Mouse (Mus musculus) adrenal gland, postnatal 25 days (tissue): ENCODE measurements around the gene Nfatc4. TPM values are rescaled to one million over a fixed set of nuclear protein-coding genes. Genes with fewer than 3 reads are reported as not detected.

Experiments used
- DNase-seq: peaks from one replicate; pipeline ENCODE4 v3.0.0; 2021; ENCODE audit warnings: mixed read lengths
- long read RNA-seq: library from polyadenylated mRNA; stranded (forward); transcript quantifications from one replicate; pipeline ENCODE4 v2.0.0, GENCODE M21; 2021
- total RNA-seq: library from RNA; stranded (reverse); gene quantifications from 2 replicates; pipeline ENCODE4 v1.2.3, GENCODE M21; 2021

The Nfatc4 gene
- total RNA-seq = 19.9 and 30.5 TPM in 2 replicates
- long read RNA-seq, partial matches to known transcripts = 6 of 13 reads
- long read RNA-seq, other reads (novel, unspliced or antisense) = 6 of 13 reads

DNA sequence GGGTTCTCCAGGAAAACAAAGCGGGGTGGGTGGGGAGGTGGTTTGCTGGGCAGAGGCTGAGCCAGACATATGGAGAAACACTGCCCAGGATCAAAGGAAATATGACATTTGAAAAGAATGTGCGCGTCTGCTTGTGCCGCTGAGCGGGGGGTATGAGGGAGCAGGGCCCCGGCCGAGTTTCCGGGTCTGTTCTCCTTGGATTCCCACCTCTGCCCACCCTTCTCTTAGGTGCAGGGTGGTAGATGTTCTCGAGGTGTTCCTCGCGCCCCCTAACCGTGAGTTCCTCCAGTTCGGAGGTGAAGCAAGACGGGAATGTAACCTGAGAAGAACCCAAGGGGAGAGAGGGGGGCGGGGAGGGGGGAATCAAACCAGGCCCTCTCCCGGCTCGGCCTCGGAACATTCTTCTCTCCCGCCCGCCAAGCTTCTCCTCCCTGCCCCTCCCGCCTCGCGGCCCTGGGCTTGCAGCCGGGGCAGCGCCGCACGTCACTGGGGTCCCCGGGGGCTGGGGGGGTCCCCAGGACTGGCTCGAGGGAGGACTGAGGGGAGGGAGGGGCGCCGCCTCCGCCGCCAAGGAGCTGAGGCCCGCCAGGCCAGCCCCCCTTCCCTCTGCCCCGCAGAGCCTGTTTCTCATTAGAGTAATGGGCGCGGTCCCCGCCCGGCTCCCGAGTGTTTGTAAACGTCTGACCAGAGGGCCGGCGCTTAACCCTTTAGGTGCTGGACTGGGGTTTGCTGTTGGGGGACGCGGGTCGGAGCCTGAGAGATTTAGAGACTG lies at the start of gene Nfatc4:
Gene Nfatc4, plus strand, starts transcription at position 154 of the 772 bp plus-strand sequence.
- DNase-seq = peak; percentile 72

DNA sequence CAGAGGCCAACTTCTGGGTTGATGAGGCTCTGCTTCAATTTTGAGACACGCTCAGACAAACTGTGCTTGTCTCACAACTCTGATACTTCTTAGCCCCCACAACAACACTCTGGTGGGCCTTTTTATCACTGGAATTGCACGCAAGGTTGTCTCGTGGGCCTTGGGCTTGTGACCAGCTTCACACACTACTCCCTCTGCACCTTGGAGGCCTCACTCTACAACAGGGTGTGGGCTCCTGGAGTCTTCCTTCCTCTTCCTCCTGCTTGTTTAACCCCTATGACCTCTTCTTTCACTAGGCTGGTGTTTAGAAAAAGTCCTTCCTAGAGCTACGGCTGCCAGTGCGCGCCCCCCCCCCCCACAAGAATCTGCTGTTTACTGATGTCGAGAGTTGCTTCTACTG lies 46.2 kb upstream of the Nfatc4 start:
- no peak for DNase-seq

DNA sequence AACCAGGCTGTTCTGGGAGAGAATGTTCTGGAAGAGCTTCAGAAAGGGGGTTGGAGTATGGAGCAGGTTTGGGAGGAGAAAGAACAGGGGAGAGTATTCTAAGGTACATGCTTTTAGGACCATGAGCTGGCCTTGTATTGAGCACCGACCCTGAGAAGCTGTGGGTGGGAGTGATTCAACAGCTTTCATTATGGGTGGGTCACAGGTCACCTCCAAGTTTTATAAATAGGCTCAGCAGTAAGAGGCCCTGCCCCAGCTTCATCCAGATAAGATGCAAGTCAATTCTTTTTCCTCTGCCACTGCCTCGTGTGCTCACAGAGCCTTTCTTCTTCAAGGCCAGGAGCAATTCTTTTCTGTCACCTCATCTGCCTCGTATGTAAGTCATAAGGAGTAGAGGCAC lies 45.8 kb upstream of the Nfatc4 start:
- no peak for DNase-seq

DNA sequence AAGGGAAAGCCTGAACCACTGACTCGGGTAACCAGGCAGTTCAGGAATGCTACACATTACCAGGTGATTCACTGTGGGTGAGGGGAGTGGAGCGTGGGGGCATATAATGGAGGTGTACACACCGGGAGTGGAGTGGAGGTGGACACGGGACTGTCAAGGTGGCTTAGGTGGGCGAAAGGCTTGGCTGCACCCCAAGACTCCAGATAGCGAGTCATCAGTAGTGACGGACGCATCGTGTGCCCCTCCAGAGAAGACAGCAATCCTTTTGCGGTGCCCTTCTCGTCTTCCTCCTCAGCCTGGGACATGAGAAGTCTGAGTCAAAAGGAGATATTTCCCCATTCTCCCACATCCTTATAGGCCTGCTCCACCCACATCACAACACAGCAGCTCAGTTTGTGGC lies 45.1 kb upstream of the Nfatc4 start:
- DNase-seq = no peak

DNA sequence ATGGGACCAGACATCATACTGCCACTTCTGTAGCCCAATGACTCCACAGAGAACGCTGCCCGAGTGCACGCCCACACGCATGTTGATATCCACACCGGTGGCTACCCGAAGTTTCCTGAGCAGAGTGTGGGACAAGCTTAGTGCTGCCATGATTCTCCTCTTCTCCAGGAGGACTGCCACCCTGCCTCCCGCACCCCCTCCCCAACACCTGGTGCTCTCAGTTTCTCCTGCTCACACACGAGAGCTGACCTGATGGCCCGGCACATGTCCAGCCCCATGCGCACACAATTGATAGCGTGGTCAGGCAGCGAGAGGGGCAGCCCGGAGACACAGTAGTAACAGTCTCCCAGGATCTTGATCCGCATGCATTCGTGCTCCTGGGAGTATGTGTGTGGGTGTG lies 44.3 kb upstream of the Nfatc4 start:
- DNase-seq = no peak

DNA sequence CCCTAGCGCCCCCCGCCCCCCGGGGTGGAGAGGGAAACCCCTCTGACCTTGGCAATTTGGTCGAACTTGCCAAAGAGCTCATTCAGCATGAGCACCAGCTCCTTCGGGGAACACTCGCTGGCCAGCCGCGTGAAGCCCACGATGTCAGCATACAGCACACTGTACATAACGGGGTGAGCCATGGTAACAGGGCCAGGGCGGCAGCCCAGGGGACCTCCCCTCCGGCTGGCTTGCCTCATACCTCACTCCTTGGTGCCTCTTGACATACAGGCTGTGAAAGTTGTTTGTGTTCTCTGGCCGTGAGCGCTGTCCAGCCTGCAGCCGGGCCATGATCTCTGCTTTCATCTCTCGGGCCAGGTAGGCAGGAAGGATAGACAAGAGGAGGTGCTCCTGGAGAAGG lies 43.3 kb upstream of the Nfatc4 start:
- DNase-seq = no peak

DNA sequence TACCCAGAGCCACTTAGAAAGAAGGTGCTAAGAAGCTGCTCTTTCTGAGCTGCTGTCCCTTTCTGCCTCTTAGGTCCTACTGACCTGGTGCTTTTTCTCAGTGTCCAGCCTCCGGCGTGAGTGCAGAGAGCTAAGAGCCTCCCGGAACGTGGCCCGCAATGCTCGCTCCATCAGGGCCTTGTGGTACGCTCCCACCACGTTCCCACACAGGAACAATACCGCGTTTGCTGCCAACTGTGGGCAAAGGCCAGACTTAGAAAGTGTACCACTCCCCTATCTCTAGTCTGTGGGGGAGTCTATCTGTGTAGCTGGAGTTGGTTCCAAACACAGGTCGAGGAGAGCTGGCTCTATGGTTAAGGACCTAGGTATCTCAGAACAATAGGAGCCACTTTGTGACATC lies 42.2 kb upstream of the Nfatc4 start:
- DNase-seq = no peak

DNA sequence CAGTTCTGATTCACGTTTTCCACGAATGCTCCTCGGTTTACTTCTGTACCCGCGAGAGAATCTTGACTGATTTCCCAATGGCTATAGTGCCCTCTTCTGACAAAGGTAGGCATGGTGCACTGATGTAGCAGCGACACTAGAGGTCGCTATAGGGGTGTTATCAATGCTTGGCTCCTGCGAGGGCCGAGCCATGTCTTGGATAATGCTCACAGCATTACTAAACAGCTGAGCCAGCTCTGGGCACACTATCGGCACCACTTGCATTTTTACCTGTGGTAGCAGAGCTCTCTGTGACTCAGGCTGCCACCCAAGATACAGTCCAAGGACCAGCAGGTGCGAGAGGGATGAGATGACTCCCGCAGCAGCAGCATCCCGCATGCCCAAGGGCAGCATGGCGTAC lies 41.6 kb upstream of the Nfatc4 start:
- peak; percentile 55 for DNase-seq

DNA sequence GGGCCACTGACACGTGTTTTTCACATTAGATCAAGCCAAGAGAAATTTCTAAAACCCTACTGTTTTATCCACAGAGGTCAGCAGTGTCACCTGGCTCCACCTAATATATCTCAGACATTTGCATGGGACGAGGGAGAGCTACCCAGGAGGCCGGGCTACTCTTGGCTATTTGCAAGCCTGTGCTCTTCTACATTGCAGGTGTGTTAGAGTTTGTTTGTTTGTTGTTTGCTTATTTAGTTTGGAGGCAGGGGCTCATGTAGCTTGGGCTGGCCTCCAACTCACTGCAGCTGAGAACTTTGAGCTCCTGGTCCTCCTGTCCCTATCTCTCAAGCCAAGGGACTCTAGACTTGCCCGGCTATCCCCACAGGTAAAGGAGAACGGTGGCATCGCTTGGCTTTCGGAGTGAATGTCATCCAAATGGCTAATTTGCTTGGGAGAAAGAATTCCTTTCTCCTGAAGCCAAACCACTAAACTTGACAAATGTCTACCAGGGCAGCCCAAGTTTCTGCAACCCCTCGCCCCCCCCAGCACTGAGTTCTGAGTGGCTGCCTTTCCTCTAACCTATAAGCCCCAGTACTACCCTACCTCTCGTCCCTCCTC lies 40.5 kb upstream of the Nfatc4 start:
- DNase-seq = no peak

DNA sequence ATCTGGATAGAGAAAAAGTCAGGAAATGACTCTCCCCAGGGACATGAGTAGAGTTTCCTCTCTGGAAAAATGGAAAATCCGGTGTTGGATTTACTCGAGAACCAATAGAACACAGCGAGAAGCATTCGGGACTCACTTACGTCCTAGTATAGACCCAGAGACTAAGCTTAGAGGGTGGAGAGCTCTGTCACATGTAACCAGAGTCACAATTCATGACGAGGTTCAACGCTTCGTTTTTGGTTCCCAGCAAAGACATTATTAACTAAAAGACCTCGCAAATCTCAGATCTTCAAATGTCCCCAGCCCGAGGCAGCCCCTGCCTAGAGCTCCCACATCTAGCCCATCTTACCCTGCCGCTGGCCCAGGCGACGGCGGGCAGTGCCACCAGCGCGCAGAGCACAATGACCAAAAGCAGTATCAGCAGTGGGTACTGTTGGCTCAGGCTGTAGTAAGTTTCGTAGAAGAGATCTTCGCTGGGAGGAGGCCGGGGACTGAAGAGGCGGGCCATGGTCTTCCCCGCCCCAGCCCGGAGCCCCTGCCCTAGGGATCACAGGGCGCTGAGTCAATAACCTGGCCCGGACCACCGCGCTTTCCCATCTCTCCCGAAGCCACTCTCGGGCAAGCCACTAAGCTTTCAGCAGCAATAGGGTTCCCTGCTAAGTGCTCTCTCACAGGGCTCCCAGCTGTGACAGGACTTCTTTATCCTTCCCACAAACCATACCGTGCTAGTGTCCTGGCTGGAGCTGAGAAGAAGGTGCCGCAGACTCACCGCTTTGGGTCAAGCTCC lies 39.6 kb upstream of the Nfatc4 start:
- DNase-seq = no peak

DNA sequence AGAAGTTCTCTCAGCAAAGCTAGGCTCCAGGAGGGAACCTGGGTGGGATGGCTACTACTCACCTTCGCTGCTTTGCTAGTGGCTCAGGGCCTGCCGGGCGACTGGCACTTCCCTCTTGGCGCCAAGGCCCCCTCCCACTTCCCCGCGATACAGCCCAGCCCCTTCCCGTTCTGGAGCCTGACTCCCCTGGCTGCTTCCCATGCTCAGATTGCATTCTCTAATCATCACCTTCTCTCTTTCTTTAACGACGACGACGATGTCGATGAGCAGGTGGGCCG lies 39.0 kb upstream of the Nfatc4 start, which contains the start of gene Adcy4:
Gene Adcy4, minus strand, starts transcription at position 138 of the 278 bp plus-strand sequence.
- DNase-seq = no peak

DNA sequence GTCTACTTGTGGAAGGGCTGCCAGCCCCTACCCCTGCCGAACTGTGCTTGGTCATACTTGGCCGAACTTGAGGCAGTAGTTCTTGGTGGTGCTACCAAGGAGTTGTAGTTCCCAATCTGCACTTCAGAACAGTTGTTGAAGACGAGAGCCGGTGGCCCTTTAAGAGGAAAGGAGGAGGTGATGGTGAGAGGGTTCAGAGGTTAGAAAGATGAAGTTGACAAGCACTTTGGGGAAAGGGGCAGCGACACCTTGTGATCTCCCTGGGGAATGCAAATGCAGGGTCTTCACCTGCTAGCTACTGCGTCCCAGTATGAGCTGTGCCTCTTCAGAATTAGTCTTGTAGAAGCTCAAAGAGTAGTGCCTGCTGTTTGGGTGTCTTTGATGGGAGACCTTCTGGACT lies 37.7 kb upstream of the Nfatc4 start:
- DNase-seq = no peak

DNA sequence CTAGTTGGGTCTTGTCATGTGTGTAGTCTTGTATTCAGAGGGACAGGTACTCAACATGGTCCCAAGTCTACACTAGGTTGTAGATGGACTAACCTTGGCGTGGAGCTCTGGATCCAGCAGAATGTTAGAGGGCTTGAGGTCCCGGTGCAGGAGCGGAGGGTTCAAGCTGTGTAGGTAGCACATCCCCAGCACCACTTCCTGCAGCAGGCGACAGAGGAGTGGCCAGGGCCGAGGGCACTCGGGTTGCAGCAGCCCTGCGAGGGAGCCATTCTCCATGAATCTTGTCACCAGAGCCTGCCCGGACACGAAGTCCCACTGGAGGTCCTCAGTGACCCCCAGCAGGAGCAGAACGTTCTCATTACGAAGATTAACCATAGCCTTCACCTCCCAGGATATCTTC lies 35.2 kb upstream of the Nfatc4 start:
- no peak for DNase-seq

DNA sequence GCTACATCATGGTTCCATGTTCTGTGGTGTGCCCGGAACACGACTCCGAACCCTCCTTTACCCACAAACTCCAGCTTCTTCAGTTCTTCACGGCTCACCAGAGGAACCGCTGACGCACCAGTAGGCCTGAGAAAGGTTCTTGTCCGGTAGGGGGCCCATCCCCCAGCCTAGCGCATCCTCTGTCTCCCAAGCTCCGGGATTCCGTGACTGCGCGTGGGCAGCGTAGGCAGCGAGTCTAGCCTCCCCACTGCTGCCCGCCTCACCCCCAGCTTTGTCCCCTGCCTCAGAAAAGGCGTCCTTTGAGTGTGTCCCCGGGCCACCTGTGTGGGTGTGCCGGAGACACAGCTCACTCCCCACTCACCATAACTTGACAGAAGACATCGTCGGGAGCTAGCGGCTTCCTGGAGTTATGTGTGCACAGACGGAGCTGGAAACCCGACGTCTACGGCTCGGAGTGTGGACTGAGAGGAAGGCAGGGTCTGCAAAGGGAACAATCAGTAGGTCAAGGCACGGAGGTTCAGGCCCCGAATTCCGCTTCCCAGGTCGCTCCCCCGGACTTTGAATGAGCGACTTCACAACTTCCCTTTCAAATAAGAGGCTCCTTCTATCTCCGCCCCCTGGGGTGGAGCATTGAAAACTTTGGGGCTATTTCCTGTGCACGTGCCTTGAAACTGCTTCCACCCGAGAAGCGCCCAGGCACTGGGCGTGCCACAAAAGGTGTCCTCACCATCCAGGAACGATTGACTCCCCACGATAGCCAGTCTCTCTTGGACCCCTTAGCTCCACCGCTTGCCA lies 34.5 kb upstream of the Nfatc4 start, which contains the start of gene Ripk3:
Gene Ripk3, minus strand, starts transcription at position 610 of the 795 bp plus-strand sequence.
- no peak for DNase-seq

DNA sequence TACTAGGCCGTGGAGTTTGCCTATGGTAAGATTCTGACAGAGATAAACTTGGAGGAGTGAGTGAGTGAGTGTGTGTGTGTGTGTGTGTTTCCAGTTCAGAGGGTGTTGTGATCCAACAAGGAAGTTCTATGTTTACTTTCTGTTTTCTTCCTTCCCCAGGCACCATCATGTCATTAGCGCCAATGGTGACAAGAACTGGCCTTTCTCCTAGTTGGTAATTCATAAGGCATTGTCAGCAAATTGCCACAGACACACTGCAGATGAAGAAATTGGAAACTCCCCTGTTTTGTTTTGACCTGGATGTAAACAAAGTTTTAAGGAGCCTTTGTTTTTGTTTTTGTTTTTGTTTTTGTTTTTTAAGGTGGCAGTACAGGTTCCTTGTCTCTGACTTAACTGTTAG lies 29.5 kb upstream of the Nfatc4 start:
- no peak for DNase-seq

DNA sequence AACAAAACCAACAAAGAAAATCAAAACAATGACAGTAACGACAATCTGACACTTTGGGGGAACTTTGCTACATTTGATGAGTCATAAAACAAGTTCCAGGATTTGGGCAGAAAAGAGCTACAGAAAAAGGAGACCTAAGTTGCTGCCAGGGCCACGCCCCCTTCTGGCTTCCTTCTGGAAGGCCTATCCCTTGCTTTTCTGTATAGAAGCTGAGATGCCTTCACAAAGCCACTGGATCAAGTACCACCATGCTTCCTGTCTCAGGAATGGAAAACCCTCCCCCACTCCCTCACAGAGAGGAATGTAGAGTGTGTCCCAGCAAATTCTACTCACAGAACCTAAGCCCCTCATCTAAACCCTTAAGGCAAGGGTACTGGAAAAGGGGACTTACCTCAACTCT lies 29.0 kb upstream of the Nfatc4 start:
- no peak for DNase-seq

DNA sequence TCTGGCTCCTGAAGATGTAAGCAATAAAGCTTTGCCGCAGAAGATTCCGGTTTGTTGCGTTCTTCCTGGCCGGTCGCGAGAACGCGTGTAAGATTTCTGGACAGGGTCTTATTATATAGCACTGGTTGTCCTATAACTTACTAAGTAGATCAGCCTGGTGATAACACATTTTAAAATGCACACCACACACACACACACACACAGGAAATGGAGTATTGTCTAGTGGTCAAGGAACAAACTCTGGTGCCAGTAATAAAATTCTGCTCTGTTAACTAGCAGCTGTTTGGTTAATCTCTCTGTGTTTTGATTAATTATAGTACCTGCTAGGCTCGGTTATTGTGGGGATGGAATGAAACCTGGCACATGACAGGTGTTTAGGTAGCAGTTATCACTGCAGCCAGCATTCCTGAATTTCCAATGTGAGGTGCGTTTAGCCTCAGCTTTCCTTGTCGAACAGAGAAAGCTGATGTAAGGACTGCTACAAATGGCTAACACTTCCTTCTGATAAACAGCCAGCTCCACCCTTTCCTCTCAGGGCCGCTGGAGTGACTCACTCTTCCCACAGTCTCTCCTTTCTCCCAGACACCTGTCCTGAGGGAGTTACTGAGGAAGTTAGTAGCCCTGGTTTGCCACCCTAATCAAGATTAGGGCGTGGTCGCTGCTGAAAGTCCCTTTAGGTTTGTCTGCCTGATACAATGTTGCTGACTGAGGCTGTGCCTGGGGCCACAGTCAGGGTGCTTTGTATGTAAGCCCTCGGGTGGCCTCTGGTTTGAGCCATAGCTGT lies 27.4 kb upstream of the Nfatc4 start:
- no peak for DNase-seq

DNA sequence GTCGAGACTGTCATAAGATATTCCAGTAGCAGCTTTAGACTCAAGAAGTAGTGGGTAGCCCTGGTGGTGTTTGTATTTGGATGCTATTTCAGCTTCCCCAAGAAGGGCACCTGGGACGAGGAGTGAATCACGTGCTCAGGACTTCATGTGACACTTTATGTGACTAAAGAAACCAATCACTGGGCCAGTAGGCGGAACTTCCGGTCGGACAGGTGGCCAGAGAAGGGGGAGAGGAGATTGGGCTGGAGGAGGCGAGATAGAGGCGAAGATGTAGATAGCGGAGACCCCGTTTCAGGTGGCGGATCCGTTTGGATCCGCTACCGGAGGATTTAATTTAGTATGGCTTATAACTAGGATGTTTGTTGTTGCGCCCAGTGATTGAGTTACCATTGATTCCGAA lies 8.1 kb upstream of the Nfatc4 start:
- peak; percentile 70 for DNase-seq

DNA sequence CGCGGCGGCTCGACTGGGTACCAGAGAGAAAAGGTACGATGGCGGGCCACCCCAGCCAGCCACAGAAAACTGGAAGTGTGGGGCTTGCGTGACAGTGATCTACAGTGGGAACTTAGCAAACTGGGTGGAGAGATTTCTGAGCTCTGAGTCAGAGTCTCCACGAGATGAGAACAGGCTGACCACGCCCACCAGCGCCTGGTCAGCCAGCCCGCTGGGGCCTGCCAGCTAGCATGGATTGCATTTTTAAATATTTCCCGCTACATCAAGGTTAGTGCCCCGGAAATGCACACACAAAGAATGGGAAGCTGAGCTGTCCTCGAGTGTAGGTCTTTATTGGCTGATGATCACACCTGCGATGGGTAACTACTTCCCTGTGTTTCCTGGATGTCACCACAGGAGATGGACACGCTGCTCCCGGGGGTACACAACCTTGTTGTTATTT lies 7.6 kb upstream of the Nfatc4 start:
- DNase-seq = peak; percentile 77

DNA sequence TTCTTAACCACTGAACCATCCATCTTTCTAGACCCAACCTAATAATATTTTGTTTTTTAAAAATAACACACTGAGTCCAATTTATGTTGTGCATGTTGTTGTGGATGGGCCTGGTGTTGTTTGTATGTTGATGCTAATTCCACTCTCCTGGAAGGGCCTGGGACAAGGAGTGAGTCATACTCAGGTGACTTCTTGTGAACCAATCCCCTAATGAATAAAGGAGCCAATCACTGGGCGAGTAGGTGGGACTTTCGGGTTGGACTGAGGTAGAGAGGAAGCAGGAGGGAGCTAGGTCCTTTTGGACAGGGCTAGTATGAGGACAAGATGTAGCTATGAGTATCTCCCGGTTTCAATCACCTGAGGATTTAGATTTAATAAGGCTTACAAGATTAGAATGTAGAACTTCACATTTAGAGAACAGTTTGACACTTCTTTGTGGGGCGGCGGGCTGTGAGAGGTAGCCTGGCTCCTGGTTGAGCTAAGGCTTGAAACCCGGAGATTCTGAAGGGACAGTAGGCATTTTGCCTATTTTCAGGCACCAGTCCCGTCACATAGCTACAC lies 3.0 kb upstream of the Nfatc4 start:
- no peak for DNase-seq

DNA sequence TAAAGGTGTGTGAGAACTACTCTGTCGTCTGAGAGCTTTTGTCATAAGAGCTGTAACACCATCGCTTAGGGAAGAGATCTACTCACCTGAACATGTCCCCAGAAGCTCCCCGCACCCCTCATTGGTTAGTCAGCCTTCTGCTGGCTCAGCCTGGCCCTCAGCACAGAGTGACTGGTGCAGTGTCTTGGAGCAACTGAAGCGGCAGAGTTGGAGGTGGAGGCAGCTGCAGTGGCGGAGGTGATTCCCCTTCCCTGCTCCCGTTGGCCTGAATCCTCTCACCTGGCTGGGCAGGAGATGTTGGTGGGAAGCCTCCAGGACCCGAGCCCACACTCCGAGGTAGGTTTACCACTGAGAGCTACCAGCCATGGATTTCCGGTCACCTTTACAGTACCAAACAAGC lies 2.4 kb upstream of the Nfatc4 start:
- no peak for DNase-seq
